Mouse (Mus musculus) neural tube, embryonic 13.5 days (tissue): Measurements from ENCODE around the gene Tmem169. TPM values are rescaled to one million over a fixed set of nuclear protein-coding genes. Genes with fewer than 3 reads are reported as not detected.
A peak's percentile ranks its signal among the peaks of the same experiment; 100 is the strongest.

Experiments used
- ATAC-seq: fragments of 200-750 bp; cut with Nextera tagmentation; 2 replicates; pipeline ENCODE4 v1.8.0; 2017; ENCODE audit warnings: low read depth, mild to moderate bottlenecking, moderate TSS enrichment, moderate library complexity
- H3K27ac ChIP-seq: fragments of 300-500 bp; sonication (generic); replicated peaks from 2 replicates; pipeline ENCODE4 v1.5.1; 2015; ENCODE audit warnings: moderate library complexity, mild to moderate bottlenecking, inconsistent platforms
- H3K27me3 ChIP-seq: fragments of 300-500 bp; sonication (generic); 2 replicates; pipeline ENCODE4 v1.6.1; 2015; ENCODE audit warnings: mild to moderate bottlenecking, inconsistent platforms
- H3K36me3 ChIP-seq: fragments of 300-500 bp; sonication (generic); 2 replicates; pipeline ENCODE4 v1.6.1; 2015; ENCODE audit warnings: mild to moderate bottlenecking, inconsistent platforms
- H3K4me1 ChIP-seq: fragments of 300-500 bp; sonication (generic); replicated peaks from 2 replicates; pipeline ENCODE4 v1.6.1; 2015; ENCODE audit warnings: inconsistent platforms
- H3K4me2 ChIP-seq: fragments of 300-500 bp; sonication (generic); 2 replicates; pipeline ENCODE4 v1.6.1; 2015; ENCODE audit warnings: inconsistent platforms, mild to moderate bottlenecking, moderate library complexity
- H3K4me3 ChIP-seq: fragments of 300-500 bp; sonication (generic); 2 replicates; pipeline ENCODE4 v1.5.1; 2015; ENCODE audit warnings: mild to moderate bottlenecking, inconsistent platforms
- H3K9ac ChIP-seq: fragments of 300-500 bp; sonication (generic); 2 replicates; pipeline ENCODE4 v1.6.1; 2015; ENCODE audit warnings: moderate library complexity, mild to moderate bottlenecking, inconsistent platforms
- H3K9me3 ChIP-seq: fragments of 300-500 bp; sonication (generic); 2 replicates; pipeline ENCODE4 v1.6.1; 2016; ENCODE audit warnings: inconsistent platforms
- WGBS: fragments of 180-500 bp; shearing (Covaris S2); methylation state at CpG from one replicate; pipeline ENCODE4 v1.1.7; 2015; 5-methylcytosine and 5-hydroxymethylcytosine counted together
- polyA plus RNA-seq: library from polyadenylated mRNA; unstranded; fragments of >200 nt; fragmentation: Nextera tagmentation; extraction: Ambion mirVana; gene quantifications from 2 replicates; pipeline ENCODE4 v1.2.1, GENCODE M21; 2015

Tmem169 gene
- polyA plus RNA-seq, 1 experiment from 2014 or later, result 37.3 TPM

DNA sequence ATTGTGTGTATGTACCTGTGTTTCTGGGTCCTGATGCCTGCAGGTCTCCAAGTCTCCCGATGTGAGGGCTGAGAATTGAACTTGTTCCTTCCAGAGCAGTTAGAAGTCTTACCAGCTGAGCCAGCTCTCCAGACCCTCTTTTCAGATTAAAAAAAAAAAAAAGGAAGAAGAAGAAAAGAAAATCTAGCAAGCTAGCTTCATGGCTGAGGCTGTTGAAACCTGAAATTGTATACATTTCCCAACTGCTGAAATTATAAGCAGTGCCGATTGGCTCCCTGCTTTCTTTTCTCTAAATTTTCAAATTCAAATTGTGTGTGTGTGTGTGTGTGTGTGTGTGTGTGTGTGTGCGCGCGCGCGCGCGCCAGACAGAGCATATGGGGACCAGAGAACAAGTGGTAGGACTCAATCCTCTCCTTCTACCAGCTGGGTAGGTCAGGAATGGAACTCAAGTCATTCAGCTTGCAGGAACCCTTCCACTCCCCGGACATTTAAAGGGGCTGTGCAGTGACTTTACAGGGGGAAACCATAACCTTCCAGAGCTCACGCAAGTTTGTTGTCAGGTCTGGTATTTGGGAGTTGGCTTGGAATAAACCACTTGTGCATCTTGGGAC lies 30.2 kb upstream of the Tmem169 start:
- no peaks in the 10 kb centered on the region for H3K27me3 ChIP-seq
- peaks cover 22% of the 10 kb centered on the region for H3K4me1 ChIP-seq
- peak overlapping the region; percentile 75 for H3K9ac ChIP-seq
- ATAC-seq, result peak; percentile 11; the same call in 1 of the 2 replicates
- no peaks in the 10 kb centered on the region for H3K36me3 ChIP-seq
- H3K9me3 ChIP-seq, result no peaks in the 10 kb centered on the region
- H3K4me2 ChIP-seq, result peak overlapping the region; percentile 60
- peak overlapping the region; percentile 44 for H3K4me3 ChIP-seq
- peak overlapping the region; percentile 94 for H3K27ac ChIP-seq
- 44% methylated on average over 11 of the region's 11 CpGs for WGBS

DNA sequence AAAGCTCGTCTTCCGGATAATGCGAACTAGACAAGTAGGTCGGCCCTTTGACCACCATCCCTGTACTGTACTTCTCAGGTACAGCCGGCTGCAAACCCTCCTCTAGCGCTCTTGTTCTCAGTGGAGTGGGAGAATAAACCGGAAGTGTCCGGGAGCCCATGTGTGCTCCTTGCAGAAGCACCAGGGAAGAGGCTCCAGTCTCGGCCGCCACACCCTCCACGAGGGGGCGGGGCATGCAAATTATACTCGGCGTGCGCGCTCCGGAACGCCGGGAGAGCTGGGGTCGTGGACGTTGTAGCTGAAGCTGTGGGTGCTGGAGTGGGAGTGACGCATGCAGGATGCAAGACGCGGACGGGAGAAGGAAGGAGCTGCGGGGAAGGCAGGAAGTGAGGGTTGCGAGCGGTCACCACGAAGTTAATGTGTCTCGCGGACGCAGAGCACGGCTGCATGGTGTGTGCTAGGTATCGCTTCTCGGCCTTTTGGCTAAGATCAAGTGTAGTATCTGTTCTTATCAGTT lies 29.6 kb upstream of the Tmem169 start:
- peak overlapping the region; percentile 44 for H3K4me3 ChIP-seq
- no peaks in the 10 kb centered on the region for H3K27me3 ChIP-seq
- ATAC-seq, result peak; percentile 92
- H3K4me2 ChIP-seq, result peak overlapping the region; percentile 60
- 2% methylated on average over 35 of the region's 35 CpGs for WGBS
- peaks cover 22% of the 10 kb centered on the region for H3K4me1 ChIP-seq
- H3K27ac ChIP-seq, result peak overlapping the region; percentile 94
- H3K36me3 ChIP-seq, result no peaks in the 10 kb centered on the region
- peak overlapping the region; percentile 75 for H3K9ac ChIP-seq
- H3K9me3 ChIP-seq, result no peaks in the 10 kb centered on the region

DNA sequence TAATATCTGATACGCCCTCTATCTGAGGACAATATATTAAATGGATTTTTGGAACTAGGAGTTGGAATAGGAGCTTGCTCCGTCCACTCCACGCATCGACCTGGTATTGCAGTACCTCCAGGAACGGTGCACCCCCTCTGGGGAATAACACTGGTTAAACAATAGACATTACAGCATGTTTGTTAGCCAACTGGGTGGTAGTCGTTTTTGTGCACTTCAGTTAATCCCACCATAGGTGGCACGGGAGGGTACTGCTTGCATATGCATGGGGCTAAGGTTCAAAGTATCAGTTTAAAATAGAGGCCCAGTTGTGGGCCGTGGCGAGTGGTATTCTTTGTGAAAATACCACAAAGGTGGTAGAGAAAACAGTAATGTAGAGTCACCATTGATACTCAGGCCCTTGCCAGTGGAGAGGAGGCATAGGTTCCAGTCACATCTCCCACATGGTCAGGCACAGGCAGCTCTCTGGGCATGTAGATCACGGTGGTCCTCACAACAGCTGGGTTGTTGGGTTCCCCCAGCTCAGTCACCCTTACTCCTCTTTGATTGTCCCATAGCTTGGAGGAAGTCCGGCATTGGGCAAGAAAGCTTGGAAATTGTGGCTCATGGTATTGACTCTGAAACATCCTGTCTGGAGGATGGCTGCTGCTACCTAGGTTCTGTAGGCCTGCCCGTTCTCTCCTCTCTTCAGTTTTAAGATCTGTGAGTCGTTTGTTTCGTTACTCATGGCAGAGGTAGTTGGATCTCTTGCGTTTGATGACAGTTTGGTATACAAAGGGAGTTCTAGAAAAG lies 28.9 kb upstream of the Tmem169 start:
- Histone ChIP-seq H3K36me3 (no peaks in the 10 kb centered on the region), H3K9me3 (no peaks in the 10 kb centered on the region), H3K4me1 (peaks cover 22% of the 10 kb centered on the region), H3K27ac (peak overlapping the region; percentile 94), H3K27me3 (no peaks in the 10 kb centered on the region), H3K4me3 (peak overlapping the region; percentile 44), H3K9ac (peak overlapping the region; percentile 75), H3K4me2 (peak overlapping the region; percentile 60)
- WGBS, result 6% methylated on average over 15 of the region's 15 CpGs
- ATAC-seq, result peak; percentile 79

DNA sequence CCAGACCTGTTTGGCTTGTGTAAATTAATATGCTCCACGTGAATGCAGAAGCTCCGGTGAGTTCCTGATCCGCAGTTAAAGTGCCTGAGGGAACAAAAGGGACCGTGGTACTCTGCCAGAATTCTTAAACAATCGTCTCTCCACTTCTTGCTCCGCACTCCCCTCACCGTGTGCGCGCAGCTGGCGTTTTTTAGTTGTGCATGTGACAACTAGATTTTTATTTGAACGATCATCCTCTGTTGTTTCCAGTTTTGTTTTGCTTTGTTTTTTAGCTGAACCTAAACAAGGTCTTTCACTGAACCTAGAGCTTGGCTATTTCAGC lies 28.4 kb upstream of the Tmem169 start:
- Histone ChIP-seq H3K9me3 (no peaks in the 10 kb centered on the region), H3K4me1 (peaks cover 22% of the 10 kb centered on the region), H3K27ac (peak overlapping the region; percentile 94), H3K36me3 (peaks cover under 1% of the 10 kb centered on the region; the same call in 1 of the 2 replicates), H3K4me2 (peak overlapping the region; percentile 60), H3K27me3 (no peaks in the 10 kb centered on the region), H3K4me3 (peak overlapping the region; percentile 44), H3K9ac (peak overlapping the region; percentile 75)
- WGBS, result 21% methylated on average over 11 of the region's 11 CpGs
- ATAC-seq, result no peak

DNA sequence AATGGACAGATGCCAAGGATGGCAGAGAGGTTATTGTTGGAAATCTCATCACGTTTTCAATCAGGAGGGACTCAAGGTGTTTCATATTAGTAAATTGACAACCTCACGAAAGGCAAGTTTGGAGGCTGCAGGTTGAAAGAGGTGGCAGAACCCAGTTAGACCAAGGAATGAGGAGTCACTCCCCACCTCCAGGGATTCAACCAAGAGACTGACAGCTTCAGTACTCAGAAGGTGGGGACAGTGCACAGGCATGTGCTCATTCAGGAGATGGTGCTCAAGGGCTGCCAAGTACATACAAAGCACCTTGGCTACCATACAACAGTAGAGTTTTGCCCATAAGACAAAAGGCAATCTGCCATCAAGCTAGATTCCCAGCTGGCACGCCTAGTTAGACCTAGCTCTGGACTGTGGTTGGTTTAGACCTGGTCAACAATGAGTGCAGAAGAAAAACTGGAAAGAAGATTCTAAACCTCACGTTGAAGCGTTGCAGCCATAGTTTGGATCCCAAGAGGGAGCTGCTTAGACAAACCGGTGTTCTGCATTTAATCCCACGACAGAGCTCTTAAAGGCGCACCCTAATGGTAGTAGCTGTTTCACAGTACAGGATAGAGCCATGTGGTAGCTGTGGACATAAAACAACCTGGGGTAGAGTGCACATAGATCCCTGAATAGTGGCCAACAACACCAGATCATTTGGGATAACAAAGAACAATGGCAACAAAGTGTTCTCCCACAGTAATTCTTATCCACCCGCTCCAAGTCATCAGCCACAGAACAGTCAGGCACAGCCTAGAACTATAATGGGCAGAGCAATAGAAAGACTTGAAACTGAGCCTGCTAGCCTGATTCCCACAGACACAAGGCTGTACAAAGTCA lies 27.6 kb upstream of the Tmem169 start:
- Histone ChIP-seq H3K4me2 (peak overlapping the region; percentile 60), H3K9ac (peak overlapping the region; percentile 75), H3K27me3 (no peaks in the 10 kb centered on the region), H3K27ac (peak overlapping the region; percentile 94), H3K9me3 (no peaks in the 10 kb centered on the region), H3K4me3 (peak overlapping the region; percentile 44), H3K4me1 (peaks cover 22% of the 10 kb centered on the region), H3K36me3 (peaks cover 9% of the 10 kb centered on the region)
- no peak for ATAC-seq
- WGBS, result 80% methylated on average over 9 of the region's 9 CpGs

DNA sequence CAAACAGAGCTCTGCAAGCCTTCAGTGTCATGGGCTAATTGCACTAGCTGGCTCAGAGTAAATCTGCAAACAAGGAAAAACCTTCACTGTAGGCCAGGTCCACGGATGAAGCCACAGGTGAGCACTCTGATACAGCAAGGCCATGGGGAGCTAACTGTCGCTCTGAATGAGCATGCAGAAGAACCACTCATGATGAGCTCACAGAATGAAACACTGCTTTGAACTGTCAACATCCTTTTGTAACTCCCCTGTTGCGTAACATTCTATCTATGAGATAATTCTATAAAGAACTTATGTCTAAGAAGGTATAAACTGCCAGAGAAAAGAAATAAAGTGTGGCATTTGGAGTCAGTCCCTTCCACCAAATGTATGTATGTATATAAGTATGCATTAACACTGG lies 21.1 kb upstream of the Tmem169 start:
- Histone ChIP-seq H3K4me2 (no peak overlapping the region), H3K36me3 (peaks cover 47% of the 10 kb centered on the region), H3K27ac (no peak overlapping the region), H3K27me3 (no peaks in the 10 kb centered on the region), H3K9me3 (no peaks in the 10 kb centered on the region), H3K9ac (no peak overlapping the region), H3K4me1 (no peaks in the 10 kb centered on the region; the same call in 1 of the 2 replicates), H3K4me3 (no peak overlapping the region)
- no peak for ATAC-seq
- 94% methylated on average over 3 of the region's 3 CpGs for WGBS

DNA sequence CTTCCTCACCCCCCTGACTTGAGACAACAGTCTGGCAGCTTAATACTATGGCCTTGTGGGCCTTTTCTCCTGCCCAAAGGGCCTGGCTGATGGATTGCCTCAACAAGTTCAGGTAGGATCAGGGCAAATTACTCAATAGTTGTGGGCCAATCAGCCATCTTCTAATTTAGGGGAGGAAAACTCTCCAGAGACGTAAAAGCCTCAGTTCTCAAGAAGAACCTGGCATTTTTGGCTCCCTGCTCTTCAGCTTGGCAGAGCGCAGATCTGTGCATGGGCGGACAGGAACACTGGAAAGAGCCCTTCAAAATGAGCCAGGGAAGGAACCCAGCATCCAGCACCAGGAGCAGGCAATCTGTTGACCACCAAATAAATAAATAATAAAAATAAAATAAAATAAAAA lies 6.1 kb upstream of the Tmem169 start:
- no peak overlapping the region for H3K4me3 ChIP-seq
- H3K36me3 ChIP-seq, result peaks cover 4% of the 10 kb centered on the region; the same call in 1 of the 2 replicates
- H3K4me2 ChIP-seq, result no peak overlapping the region
- no peaks in the 10 kb centered on the region; the same call in 1 of the 2 replicates for H3K9me3 ChIP-seq
- H3K27ac ChIP-seq, result no peak overlapping the region
- no peak for ATAC-seq
- no peaks in the 10 kb centered on the region for H3K4me1 ChIP-seq
- no peaks in the 10 kb centered on the region for H3K27me3 ChIP-seq
- 93% methylated on average over 3 of the region's 3 CpGs for WGBS
- no peak overlapping the region for H3K9ac ChIP-seq

DNA sequence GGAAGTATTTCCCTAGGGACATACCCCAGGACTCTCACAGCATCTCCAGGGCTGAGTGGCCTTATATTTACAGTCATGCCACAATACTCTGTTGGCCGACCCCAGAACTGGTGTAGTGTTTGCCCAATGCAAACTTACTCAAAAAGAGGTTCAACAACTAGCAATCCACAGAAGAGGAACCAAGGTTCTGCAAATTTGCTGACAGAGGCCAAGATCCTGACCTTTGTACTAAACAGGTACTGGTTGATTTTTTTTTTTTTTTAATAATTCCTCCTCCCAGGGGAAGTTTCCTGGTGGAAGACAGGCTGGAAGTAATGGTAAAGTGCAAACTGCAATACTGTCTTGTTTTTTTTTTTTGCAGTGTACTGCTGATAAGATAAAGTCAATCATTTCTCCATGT lies 1.6 kb upstream of the Tmem169 start:
- H3K9ac ChIP-seq, result no peak overlapping the region
- WGBS, result 76% methylated on average over 1 of the region's 1 CpGs
- no peaks in the 10 kb centered on the region; the same call in 1 of the 2 replicates for H3K9me3 ChIP-seq
- H3K4me3 ChIP-seq, result no peak overlapping the region
- no peaks in the 10 kb centered on the region for H3K36me3 ChIP-seq
- no peak overlapping the region for H3K27ac ChIP-seq
- no peak for ATAC-seq
- H3K4me1 ChIP-seq, result peaks cover 36% of the 10 kb centered on the region
- H3K27me3 ChIP-seq, result no peaks in the 10 kb centered on the region
- no peak overlapping the region for H3K4me2 ChIP-seq

DNA sequence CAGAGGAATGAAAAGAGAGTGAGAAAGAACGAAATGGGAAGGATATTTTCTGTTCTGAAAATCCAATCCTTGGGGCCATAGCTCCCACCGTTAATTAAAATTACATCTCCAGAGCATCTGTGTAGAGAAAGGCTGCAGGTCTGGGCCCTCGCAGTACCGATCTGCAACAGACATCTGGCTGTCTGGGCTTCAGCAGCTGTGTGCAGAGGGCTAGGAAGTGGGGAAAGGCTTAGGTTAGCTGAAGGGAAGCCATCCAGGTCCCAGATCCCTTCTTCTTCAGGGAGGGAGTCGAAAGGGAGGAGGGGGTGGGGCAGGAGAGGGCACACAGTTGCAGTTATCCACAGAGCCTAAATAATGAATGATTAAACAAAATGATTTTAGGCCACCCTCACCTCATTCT lies 370 bp downstream of the Tmem169 start:
- Histone ChIP-seq H3K9ac (peak overlapping the region; percentile 82), H3K4me3 (peak overlapping the region; percentile 51), H3K27me3 (no peaks in the 10 kb centered on the region), H3K4me2 (peak overlapping the region; percentile 88), H3K9me3 (no peaks in the 10 kb centered on the region; the same call in 1 of the 2 replicates), H3K36me3 (peaks cover 7% of the 10 kb centered on the region), H3K27ac (peak overlapping the region; percentile 93), H3K4me1 (peaks cover 39% of the 10 kb centered on the region)
- WGBS, result 8% methylated on average over 5 of the region's 5 CpGs
- peak; percentile 81 for ATAC-seq

DNA sequence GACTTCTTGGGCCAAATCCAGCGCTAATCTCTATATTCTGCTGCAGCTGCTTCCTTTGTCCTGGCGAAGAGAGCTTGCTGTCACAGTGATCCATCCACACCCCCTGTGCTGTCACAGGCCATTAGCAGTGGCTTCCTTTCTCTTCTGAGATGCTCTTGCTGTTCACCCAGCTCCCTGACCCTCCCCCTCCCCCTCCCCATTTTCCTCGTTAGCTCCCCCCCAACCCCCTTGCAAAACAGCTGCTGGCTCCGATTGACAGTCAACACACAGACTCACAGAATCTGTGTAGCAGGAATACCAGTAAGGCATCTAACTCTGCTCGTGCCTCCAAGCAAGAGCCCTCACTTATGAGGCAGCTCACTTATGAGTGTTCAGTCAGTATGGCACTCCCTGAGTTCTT lies 2.7 kb downstream of the Tmem169 start:
- H3K4me1 ChIP-seq, result peaks cover 39% of the 10 kb centered on the region
- peaks cover 10% of the 10 kb centered on the region for H3K36me3 ChIP-seq
- peak overlapping the region; percentile 93 for H3K27ac ChIP-seq
- H3K4me2 ChIP-seq, result peak overlapping the region; percentile 88
- WGBS, result 11% methylated on average over 5 of the region's 5 CpGs
- no peak overlapping the region for H3K4me3 ChIP-seq
- no peaks in the 10 kb centered on the region for H3K27me3 ChIP-seq
- peak overlapping the region; percentile 82 for H3K9ac ChIP-seq
- H3K9me3 ChIP-seq, result no peaks in the 10 kb centered on the region
- ATAC-seq, result peak; percentile 21; the same call in 1 of the 2 replicates

DNA sequence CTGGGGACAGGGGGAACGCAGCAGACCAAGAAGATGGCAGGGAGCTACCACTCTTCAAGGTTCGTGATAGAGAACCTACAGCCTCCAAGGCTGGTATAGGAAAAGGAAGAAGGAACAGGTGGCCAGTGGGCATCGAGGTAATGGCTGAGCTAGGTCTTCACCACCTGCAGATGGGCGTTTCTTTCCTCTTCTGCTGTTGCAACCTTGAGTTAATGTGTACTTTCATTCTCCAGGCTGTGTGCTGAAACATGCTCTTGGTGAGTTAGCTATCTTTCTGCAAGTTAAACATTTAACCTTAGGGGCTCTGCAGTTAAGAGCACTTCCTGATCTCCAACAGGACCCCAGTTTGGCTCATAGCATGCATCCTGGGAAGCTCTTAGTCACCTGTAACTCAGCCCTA lies 3.7 kb downstream of the Tmem169 start:
- ATAC-seq, result no peak
- Histone ChIP-seq H3K4me2 (0 out of 2 replicates have a peak overlapping the region, but pooled peaks have one; percentile 88), H3K4me1 (peaks cover 39% of the 10 kb centered on the region), H3K36me3 (peaks cover 10% of the 10 kb centered on the region), H3K9ac (no peak overlapping the region), H3K9me3 (no peaks in the 10 kb centered on the region), H3K27me3 (no peaks in the 10 kb centered on the region), H3K27ac (no peak overlapping the region), H3K4me3 (no peak overlapping the region)
- WGBS, result 89% methylated on average over 4 of the region's 4 CpGs
